Mouse (Mus musculus): ENCODE measurements around the gene Dolpp1. TPM values are rescaled to one million over a fixed set of nuclear protein-coding genes. Genes with fewer than 3 reads are reported as not detected.

Dolpp1 gene
- total RNA-seq, 2 experiments from 2014 or later: 11.4 to 12.1 TPM

DNA sequence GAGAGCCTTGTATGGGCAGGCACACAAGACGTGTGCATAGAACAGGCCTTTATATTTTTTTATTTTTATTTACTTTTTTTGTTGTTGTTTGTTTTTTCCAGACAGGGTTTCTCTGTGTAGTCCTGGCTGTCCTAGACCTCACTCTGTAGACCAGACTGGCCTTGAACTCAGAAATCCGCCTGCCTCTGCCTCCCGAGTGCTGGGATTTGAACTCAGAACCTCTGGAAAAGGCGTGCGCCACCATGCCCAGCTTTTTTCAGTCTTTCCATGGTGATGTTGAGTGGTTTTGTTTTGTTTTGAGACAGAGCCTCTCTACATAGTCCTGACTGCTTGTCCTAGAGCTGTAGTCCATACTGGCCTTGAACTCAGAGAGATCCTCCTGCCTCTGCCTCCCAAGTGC, 19.3 kb upstream of the Dolpp1 start:
- intact Hi-C loops (cut with DNase I): no loop called here
- DNase-seq: no peak

DNA sequence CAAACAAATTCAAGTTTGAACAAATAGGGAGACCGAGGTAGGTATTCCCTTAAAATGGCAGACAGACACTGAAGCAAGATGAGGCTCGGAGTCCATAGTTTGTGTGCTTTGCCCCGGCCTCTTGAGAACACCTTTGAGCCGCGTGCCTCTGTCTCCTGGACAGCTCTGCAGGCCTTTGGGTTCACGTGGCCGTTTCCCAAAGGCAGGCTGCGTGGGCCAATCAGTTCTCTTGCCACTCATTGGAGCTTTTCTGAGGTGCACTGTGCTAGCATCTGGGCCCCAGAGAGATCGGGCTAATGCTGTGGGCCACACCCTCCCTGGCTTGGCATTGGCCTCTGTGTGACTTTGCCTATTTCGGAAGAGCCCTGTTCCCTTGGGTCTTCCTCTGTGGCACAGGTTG, 16.2 kb upstream of the Dolpp1 start:
- intact Hi-C loops (cut with DNase I): no loop called here

DNA sequence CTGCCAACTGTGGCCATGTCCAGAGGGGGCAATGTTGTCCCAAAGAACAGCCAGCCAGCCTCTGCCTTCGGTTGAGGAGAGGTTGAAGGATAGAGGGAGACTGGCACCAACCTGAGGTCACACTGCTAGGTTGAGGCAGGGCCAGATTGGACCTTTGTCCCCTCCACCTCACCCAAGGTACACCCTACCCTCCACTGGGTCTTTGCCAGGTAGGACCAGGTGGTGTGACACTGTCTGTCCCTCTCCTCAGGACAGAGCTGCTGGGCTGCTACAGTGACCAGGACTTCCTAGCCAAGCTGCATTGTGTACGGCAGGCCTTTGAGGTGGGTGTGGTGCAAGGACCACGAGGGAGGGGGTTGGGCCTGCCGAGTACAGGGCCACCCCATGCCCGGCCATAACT, 14.3 kb upstream of the Dolpp1 start:
- intact Hi-C loops (cut with DNase I): no loop called here
- DNase-seq: no peak

More for the DNA sequence above, 16.2 kb upstream of the Dolpp1 start:
- DNase-seq: no peak

- intact Hi-C loops (cut with DNase I): no loop called here
- no peak for DNase-seq
Observed at GRCm38 (mm10) chr2:30379307-30379706, 12.7 kb upstream of the Dolpp1 start.

DNA sequence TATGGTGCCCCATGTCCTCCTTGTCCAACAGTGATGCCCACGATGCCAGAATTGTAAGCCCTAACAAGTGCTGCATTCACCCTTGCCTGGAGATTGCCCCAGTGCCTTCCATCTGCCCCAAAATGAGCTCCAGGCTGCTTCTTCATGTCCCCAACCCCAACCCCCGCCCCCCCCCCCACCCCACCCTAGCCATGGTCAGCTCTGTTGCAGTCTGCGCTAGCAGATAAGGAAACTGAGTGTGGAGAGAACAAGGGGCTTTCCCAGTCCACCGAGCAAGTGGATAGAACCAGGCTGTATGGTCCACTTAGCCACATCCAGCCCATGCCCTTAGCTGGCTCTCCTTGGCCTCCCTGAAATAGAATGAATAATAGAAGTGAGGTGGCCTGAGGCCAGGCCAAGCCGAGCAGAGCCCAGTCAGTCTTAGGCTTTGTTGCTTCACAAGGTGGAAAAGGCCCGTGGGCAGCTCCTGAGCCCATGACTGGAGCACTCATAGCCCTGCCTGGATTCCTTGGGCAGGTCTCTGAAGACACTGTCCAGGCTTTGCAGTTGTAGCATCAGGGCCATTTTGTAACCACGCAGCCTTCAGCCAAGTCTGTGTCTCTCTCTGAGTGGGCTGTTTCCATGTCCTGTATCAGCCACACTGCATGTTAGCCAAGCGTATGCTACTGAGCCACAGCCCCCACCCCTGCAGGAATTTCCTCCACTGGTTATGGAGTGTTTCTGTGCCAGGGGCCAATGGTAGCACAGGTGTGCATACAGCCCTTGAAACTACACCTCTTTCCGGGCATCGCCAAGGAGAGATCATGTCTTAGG, 11.3 kb upstream of the Dolpp1 start:
- intact Hi-C loops (cut with DNase I): no loop called here
- DNase-seq: peak; percentile 23 to 39

GRCm38 (mm10) chr2:30381377-30381725, 10.7 kb upstream of the Dolpp1 start:
- intact Hi-C loops (cut with DNase I): no loop called here
- DNase-seq: peak; percentile 35 to 42

DNA sequence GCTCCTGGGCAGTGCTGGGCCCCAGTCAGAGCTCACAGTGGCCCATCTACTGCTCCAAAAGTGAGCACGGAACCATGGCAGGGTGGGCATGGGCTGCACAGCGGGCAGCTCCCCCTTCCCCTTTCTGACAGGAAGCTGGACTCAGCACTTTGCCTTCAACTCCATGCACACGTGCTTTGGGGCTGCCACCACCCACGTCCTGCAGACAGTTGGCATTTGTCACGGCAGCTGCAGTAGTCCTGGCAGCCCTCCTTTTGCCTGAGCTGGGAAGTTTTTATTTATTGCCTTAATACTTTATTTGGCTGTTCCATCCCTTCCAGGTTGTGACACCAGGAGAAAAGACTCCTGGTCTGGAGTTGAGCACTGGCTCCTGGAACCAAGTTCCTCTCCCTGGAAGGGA, 7.2 kb upstream of the Dolpp1 start:
- no peak for DNase-seq
- intact Hi-C loops (cut with DNase I): no loop called here

DNA sequence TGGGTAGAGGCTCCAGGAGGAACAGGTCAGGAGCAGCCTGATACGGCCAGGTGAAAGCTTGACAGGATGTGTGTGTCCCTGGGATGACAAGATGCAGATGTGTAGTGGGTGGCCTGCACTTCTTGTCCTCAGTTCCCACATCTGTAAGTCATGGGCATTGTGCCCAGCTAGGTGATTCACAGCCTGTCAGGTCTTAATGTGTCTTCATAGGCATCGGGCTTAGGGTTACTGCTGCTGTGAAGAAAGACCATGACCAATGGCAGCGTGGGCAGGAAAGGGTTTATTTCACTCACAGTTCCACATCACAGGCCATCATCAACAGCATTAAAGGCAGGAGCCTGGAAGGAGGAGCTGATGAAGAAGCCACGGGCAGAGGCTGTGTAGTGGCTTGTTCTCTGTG, 6.5 kb upstream of the Dolpp1 start:
- intact Hi-C loops (cut with DNase I): no loop called here
- DNase-seq: no peak

GRCm38 (mm10) chr2:30386913-30387312, 5.1 kb upstream of the Dolpp1 start:
- intact Hi-C loops (cut with DNase I): no loop called here
- no peak for DNase-seq

GRCm38 (mm10) chr2:30389000-30389399, 3.1 kb upstream of the Dolpp1 start:
- intact Hi-C loops (cut with DNase I): no loop called here
- DNase-seq: no peak

DNA sequence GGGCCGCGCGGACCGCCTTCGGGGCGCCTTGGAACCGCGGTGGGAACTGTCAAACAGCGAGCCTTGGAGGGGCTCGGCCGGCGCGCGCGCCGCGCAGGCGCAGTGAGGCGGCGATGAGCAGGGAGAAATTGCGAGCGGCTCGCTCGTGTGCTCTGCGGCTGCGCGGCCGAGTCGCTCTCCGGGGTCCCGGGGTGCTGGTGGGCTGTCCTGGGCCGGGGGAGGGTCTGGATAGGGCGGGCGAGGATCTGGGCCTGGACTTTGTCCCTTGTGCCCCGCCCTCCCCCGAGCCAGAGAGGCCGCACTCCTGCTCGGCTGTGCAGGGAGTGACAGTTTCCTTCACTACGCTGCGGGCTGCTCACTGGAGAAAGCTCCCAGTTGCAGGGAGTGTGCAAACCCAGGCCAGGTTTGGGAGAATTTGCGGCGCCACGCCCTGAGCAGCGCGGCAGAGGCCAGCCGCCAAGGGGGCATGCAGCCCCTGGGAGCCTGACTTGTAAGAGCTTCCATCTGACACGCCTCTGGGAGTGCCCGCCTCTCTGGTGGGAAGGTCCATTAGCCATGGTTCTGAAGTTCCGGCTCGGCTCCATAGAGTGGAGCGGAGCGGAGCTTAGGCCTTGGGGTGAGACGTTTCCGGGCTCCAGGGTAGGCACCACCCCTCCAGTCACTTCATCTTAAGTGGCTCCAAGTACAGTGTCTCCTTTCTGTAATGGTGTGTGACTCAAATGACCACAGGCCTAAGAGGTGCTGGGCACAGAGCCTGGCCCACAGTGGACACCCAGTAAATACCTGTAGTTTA, 719 bp downstream of the Dolpp1 start:
- peak; percentile 85 for DNase-seq
- intact Hi-C loops (cut with DNase I): no loop called here

DNA sequence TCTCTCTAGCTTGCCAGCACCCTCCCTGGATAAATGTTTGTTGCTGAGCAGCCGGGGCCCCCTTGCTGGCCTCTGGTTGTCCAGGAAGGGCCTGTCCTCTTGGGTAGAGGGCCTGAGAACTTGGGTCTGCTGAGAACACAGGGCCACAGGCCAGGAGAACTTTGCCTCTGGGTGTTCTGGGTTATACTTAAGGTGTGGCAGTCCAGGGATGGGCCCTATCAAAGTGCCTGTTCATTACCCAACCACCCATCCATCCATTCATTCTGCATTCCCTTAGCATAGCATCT, 1.3 kb downstream of the Dolpp1 start:
- intact Hi-C loops (cut with DNase I): no loop called here
- DNase-seq: no peak

GRCm38 (mm10) chr2:30395757-30396156, 3.7 kb downstream of the Dolpp1 start:
- intact Hi-C loops (cut with DNase I): no loop called here
- DNase-seq: no peak

GRCm38 (mm10) chr2:30396246-30396645, 4.2 kb downstream of the Dolpp1 start:
- no peak for DNase-seq
- intact Hi-C loops (cut with DNase I): no loop called here

GRCm38 (mm10) chr2:30397986-30398512, 6.0 kb downstream of the Dolpp1 start:
- DNase-seq: no peak
- intact Hi-C loops (cut with DNase I): no loop called here

- no peak for DNase-seq
- intact Hi-C loops (cut with DNase I): loop anchor here (5.0 kb wide), 1 partner anchor 32 kb away; no protein-coding TSS in a partner anchor
Observed at GRCm38 (mm10) chr2:30399191-30400171, 7.4 kb downstream of the Dolpp1 start.

DNA sequence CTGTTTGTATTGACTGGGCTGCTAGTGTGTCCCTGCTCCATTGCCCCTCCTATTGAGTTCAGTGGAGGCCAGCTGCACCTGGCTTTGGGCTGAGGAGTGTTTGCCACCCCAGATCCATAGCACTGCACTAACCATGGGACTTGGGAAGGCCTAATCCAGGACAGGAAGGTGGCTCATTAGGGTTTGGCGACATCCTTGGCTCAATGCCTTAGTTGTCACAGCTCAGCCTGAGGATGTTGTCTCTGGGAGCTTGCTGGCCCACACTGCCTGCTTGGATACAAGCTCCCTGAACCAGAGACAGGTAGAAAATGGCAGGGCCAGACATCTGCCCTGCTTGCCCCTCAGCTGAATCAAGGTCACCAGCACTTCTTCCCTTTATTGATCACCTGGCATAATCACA, 9.5 kb downstream of the Dolpp1 start:
- DNase-seq: no peak
- intact Hi-C loops (cut with DNase I): loop anchor here (5.0 kb wide), 1 partner anchor 34 kb away; no protein-coding TSS in a partner anchor

GRCm38 (mm10) chr2:30402351-30402826, 10.3 kb downstream of the Dolpp1 start:
- intact Hi-C loops (cut with DNase I): loop anchor here (5.0 kb wide), 1 partner anchor 35 kb away; no protein-coding TSS in a partner anchor
- peak; percentile 38 to 41 for DNase-seq

DNA sequence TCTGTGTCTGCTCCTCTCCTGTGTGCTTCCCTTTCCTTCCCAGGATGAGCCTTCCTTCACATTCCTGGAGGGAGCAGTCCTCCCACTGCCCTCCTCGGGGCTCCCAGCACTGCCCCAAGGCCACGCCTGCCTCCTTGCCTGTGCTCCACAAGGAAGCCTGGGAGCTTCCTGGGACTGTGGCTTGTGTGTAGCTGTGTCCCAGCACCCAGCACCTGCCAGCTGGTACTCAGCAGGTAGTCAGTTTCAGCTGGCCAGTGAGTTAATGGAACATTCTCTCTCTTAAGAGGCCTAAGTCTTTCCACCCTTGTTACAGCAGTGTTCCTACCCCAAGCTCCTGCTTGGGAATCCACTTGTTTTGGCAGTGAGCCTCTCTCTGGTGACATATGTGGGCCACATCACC, 10.8 kb downstream of the Dolpp1 start:
- intact Hi-C loops (cut with DNase I): loop anchor here (5.0 kb wide), 1 partner anchor 36 kb away; no protein-coding TSS in a partner anchor

DNA sequence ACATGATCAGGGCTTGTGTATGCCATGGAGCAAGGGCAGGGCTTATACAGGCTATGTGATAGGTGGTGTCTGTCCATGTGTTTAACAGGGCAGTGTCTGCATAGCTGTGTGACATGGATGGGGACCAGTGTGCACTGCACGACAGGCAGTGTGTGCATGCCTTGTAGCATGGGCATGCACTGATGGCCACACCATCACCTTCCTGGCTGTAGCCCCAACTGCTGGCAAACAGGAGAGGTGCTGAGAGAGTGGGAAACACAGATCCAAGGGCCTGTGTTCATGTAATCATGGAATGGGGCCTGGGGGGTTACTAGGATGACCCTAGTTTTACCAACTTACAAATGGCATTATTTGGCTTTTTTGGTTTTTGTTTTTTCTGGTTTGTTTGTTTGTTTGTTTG, 11.8 kb downstream of the Dolpp1 start:
- no peak for DNase-seq
- intact Hi-C loops (cut with DNase I): loop anchor here (5.0 kb wide), 1 partner anchor 37 kb away; no protein-coding TSS in a partner anchor

More for the DNA sequence above, 10.8 kb downstream of the Dolpp1 start:
- DNase-seq: no peak

All from heart, postnatal 14 days (tissue).